Mouse (Mus musculus): ENCODE data around the gene Gm732. TPM values are rescaled to one million over a fixed set of nuclear protein-coding genes. Genes with fewer than 3 reads are reported as not detected.

Gm732 gene
- total RNA-seq (2021), result not detected

GRCm38 (mm10) chrX:107948365-107948764, at the start of gene Gm732:
Gm732 (minus strand) TSS chrX:107948465.
- no peak for DNase-seq (ENCODE audit: extremely low spot score in 1 of 2, low spot score in 1 of 2)

Other genes with a start within 250 kb of the Gm732 start
- gene Tent5d, start 155.9 kb downstream of the Gm732 start, total RNA-seq (2021), result not detected
- gene 2610002M06Rik, start 132.1 kb downstream of the Gm732 start, total RNA-seq (2021), result 10 to 100 TPM; 29.3 to 32.1 TPM